Mouse (Mus musculus) ES-Bruce4 (cell line): ENCODE results near the gene Il17rc.

Experiments used
- CTCF ChIP-seq: IDR thresholded peaks from one replicate; pipeline ENCODE4 v1.8.1; 2011; ENCODE audit warnings: low read depth, low read length
- POLR2A ChIP-seq: IDR thresholded peaks from one replicate; pipeline ENCODE4 v1.8.1; 2011; ENCODE audit warnings: low read length; ENCODE audit not compliant: insufficient read depth

DNA sequence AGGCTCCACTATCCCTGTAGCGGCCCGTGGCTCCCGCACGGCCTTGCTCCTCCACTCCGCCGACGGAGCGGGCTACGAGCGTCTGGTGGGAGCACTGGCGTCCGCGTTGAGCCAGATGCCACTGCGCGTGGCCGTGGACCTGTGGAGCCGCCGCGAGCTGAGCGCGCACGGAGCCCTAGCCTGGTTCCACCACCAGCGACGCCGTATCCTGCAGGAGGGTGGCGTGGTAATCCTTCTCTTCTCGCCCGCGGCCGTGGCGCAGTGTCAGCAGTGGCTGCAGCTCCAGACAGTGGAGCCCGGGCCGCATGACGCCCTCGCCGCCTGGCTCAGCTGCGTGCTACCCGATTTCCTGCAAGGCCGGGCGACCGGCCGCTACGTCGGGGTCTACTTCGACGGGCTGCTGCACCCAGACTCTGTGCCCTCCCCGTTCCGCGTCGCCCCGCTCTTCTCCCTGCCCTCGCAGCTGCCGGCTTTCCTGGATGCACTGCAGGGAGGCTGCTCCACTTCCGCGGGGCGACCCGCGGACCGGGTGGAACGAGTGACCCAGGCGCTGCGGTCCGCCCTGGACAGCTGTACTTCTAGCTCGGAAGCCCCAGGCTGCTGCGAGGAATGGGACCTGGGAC, 11.4 kb downstream of the Il17rc start:
- TF ChIP-seq POLR2A (no peak), CTCF (no peak)
